Mouse (Mus musculus) left cerebral cortex, postnatal 10 days (tissue): ENCODE results near the gene Tmem120b. TPM values are rescaled to one million over a fixed set of nuclear protein-coding genes. Genes with fewer than 3 reads are reported as not detected.
"Not testable (repeated sequence)": the region's sequence is repeated elsewhere in the genome, so short reads cannot be mapped to it uniquely, and the experiment has no call there.

Source experiments
- DNase-seq, 2 experiments: peaks; one replicate each; pipeline ENCODE4 v3.0.0; 2021 to 2022; ENCODE audit warnings: low spot score in 2 of 2, mixed read lengths in 1 of 2; ENCODE audit errors: extremely low spot score in 1 of 2
- intact Hi-C: fragments of 180-260 bp; cut with DNase I; formaldehyde crosslinking; loops from one replicate; pipeline ENCODE4 v1.15.1; 2025
- total RNA-seq, 2 experiments: library from RNA; stranded (reverse); gene quantifications; 2 replicates each; pipeline ENCODE4 v1.2.3; 2021

The Tmem120b gene
- total RNA-seq, 2 experiments from 2014 or later = 19.5 to 23.2 TPM

DNA sequence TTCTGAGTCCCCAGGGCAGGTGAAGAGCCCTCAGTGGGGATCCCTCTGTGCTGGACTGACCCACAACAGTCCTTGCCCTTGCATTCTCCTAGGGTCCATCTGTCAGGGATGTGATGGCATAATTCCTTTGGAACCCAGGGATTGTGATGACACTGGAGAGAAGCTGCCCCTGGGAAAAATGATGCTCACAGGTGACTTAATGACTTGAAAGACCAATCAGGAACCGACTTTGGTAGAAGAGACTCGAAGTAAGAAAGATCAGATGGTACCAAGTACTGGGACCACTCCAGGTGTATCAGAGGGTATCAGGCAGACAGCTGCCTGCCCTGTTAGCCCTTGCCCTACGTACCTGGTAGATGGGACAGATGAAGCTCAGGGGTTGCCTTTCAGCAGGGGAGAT is 21.3 kb upstream of the Tmem120b start, which contains the start of gene Morn3:
TSS of gene Morn3 (minus strand) at position 101 of the 400 bp plus-strand sequence.
- intact Hi-C loops = loop anchor here (5.0 kb wide), 2 partner anchors 35 to 80 kb away; no protein-coding TSS in a partner anchor
- DNase-seq = no peak

DNA sequence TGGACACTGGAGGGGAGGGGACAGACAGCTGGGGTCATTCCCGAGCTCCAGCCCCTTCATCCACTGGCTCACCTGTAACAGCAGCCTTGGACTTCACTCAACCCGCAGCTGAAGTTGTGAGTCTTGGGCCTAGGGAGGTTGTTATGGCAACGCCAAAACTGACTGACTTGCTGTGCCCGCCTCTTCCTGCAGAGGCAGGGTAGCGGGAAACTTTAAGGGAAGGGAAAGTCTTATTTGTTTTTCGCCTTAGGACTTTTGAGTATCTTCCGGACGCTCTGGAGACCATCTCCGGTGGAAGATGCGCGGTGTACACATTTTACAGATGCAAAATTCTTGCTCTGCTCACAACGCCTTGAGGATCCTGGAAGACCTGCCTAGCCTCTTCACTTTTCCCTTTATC is 18.9 kb upstream of the Tmem120b start:
- intact Hi-C loops = loop anchor here (5.0 kb wide), 2 partner anchors 37 to 82 kb away; no protein-coding TSS in a partner anchor
- DNase-seq = peak in 1 of 2 experiments; percentile 55

DNA sequence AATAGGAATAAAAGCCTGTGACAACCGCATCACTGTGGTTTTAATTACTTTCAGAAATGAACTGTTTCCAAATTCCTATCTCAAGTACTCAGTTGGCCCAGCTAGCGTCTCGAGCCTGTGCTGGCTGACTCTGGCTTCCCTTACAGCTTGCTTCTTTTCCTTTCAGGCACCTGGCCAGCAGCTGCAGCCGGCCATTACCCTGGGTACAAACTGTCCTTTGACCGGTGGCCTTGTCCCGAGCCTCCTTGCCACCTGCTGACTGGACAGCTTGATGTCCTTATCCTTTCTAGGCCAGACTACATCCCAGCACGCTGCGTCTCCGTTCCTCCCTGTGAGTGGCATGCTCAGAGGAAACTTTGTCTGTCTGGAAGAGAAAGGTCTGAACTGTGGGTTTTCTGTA is 17.3 kb upstream of the Tmem120b start:
- intact Hi-C loops = no loop called here
- peak in 1 of 2 experiments; percentile 62 for DNase-seq

DNA sequence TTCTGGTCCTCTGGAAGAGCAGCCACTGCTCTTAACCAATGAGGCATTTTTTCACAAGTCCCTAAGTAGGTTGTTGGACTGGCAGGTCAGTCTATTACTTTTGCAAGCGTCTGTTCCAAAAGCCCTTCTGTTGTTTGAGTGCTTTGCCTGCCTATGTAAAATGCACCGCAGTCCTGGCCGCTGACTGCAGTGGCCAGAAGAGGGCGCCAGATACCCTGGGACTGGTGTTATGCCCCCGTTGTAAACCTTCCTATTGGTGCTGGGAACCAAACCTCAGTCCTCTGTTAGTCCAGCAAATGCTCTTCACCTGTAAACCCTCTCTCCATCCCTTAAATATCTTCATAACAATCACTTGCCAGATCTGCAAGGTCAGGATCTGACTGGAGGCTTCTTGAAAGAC is 16.5 kb upstream of the Tmem120b start:
- DNase-seq = no peak
- intact Hi-C loops = no loop called here

DNA sequence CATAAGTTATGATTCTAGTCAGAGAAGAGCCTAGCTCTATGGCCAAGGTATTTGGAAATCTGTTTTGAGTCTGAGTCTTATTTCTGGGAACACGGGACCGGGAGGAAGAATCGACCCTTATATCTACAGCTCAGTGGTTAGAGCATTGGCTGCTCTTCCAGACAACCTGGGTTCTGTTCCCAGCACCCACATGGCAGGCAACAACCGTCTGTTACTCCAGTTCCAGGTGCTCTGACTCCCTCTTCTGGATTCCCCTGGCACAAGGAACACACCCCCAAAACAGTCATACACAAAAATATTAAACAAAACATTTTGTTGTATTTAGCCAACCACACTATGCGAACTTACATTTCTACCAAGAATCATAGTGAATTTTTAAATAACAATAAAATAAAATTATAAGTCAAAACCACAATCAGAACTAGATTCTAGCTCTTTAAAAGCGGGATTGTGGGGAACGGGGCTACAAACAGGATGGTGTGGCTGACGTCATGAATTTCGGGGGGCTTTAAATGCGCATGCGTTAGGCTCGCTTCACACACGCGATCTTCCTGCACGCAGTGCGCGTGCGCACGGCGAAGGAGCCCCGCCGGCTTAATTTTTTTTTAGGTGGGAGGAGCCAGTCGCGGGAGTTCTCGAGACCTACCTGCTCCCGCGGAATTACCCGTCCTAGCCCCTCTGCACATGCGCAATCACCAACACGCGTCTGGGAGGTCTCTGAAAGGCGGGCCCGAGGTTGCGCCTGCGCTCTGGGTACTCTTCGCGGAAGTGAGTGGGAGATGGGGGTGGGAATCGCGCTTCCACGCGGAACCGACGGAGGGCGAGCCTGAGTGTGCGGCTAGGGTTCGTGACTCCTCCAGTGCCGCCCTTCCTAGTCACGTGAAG is 10.6 kb upstream of the Tmem120b start:
- intact Hi-C loops = no loop called here
- DNase-seq = peak; percentile 99 to 100

DNA sequence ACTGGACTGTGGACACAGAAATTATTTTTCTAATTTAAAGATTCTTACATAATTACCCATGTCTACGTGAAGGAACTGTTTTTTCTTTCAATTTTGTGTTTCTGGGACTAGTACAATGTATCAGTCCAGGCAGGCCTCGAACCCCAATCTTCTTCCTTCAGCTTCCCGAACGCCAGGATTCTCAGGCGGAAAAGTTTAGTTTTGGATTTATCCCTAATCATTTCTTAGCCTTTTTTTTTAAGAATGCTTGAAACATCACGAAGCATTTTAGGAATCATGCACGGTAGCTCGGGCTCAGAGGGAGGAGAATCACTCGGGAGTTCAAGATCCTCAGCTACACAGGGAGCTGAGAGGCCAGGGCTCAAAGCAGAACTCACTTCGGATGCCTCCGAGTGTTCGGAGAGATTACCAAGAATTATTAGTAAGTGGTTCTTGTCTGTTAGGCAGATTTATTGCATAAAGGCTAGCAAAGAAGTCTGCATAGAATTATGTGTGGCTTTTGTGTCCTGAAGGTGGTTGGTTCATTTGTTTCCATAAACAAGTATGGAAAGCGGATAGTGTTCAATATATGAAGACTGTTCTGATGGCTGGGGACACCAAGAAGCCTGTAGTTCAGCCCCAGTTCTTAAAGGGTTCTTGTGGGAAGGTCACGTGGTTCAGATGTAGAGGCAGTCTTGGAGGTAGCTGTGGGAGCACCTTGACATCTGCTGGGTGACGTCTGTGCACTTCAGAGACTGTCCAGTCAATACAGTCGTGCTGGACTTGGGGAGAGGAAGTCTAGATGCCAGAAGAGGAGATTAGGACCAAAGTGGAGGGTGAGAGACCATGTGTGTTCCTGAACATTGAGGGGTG is 9.7 kb upstream of the Tmem120b start:
- intact Hi-C loops = no loop called here
- no peak for DNase-seq

DNA sequence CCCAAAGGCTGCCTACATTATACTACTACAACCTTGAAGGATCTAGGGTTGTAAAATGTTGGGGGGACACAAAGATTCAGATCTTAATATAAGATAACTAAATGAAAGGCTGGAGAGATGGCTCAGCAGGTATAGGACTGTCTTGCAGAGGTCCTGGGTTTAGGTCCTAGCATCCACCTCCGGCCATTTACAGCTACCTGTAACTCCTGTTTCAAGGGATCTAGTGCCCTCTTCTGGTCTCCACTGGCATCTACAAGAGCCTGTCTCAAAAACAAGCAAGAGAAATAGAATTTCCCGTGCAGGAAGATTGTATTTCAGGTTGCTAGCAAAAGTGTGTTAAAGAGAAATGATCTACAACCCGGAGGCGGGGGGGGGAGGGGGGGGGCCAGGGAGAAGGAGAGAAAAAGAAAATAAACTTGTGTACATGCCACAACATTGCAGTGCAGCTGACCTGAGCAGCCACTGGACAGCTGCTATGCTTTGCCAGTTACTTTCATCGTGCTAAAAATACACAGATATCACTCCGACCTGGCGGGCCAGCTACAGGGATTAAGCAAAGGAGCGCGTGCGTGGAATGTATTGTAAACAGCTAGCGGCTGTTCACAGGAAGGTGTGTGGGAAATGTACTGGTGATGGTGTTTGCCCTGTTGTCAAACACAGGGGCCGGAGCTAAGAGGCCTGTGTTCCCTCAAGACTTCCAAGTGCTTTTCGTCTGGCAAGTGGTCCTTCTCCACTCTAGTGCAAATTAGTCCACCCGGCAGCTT is 8.3 kb upstream of the Tmem120b start:
- no peak for DNase-seq
- intact Hi-C loops = loop anchor here (5.0 kb wide), 1 partner anchor 72 kb away; the partner anchor contains the start of gene Rhof

DNA sequence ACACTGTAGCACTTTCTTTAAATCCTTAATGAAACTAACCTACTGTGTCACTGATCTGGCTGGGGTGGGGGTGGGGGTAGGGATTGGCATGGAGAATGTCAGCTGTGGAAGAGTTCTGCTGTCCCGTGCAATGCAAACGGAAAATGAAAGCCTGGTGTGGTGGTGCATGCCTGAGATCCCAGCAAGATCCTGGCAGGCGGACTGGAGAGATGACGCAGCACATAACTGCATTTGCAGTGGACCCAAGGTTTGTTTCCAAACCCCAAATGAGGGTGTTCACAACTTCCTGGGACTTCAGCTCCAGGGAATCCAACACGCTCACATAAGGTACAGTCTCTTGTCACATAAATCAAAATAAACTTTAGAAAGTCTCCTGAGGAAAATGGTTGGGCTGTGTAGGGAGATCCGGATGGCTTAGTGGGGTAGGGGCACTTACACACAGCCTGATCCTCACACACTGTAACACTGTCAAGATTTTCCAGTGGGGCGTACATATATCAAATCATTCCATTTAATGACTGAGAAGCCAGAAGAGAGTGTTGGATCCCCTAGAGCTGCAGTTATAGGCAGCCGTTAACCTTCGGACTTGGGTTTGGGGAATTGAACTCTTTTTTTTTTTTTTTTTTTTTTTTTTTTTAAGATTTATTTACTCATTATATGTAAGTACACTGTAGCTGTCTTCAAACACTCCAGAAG is 7.4 kb upstream of the Tmem120b start:
- DNase-seq = no peak
- intact Hi-C loops = loop anchor here (5.0 kb wide), 1 partner anchor 71 kb away; the partner anchor contains the start of gene Rhof

DNA sequence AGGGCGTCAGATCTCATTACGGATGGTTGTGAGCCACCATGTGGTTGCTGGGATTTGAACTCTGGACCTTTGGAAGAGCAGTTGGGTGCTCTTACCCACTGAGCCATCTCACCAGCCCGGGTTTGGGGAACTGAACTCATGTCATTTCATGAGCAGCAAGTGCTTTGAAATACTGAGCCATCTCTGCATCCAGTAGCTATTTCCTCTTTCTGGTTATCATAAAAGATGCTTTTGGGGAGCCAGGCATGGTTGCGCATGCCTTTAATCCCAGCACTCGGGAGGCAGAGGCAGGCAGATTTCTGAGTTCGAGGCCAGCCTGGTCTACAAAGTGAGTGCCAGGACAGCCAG is 6.8 kb upstream of the Tmem120b start:
- DNase-seq = not testable (repeated sequence)
- intact Hi-C loops = loop anchor here (5.0 kb wide), 1 partner anchor 71 kb away; the partner anchor contains the start of gene Rhof

DNA sequence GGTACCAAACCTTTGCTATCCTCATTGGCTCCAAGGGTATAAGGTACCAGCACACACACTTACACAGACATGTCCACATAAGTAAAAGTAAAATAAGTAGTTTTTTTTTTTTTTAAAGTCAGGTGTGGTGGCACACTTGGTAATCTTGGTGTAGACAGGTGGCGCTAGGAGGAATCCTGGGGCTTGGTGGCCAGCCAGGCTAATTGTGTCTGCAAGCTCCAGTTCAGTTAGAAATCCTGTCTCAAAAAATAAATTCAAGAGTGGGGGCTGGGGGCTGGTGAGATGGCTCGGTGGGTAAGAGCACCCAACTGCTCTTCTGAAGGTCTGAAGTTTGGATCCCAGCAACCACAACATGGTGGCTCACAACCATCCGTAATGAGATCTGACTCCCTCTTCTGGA is 5.1 kb upstream of the Tmem120b start:
- DNase-seq = no peak
- intact Hi-C loops = loop anchor here (5.0 kb wide), 1 partner anchor 69 kb away; the partner anchor contains the start of gene Rhof

DNA sequence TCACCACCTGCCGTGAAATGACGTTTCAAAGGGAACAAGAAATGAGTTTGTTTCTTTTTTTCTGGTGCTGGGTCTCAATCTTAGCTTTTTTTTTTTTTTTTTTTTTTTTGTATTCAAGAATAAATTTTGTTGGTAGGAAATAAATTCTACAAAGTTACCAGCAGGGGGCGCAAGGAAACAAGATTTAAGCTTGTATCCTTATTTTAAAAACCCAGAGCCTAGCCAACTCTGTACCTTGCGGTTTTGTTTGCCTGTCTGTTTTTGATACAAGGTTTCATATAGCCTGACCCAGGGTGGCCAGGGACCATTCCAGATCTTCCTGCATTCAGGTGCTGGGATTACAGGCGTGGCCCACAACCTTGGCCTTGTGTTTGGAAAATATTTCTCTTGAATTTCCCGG is 4.0 kb upstream of the Tmem120b start:
- DNase-seq = peak; percentile 53 to 66
- intact Hi-C loops = loop anchor here (2.0 to 5.0 kb wide), 2 partner anchors 68 to 107 kb away; partner anchors contain the start of gene Rhof

DNA sequence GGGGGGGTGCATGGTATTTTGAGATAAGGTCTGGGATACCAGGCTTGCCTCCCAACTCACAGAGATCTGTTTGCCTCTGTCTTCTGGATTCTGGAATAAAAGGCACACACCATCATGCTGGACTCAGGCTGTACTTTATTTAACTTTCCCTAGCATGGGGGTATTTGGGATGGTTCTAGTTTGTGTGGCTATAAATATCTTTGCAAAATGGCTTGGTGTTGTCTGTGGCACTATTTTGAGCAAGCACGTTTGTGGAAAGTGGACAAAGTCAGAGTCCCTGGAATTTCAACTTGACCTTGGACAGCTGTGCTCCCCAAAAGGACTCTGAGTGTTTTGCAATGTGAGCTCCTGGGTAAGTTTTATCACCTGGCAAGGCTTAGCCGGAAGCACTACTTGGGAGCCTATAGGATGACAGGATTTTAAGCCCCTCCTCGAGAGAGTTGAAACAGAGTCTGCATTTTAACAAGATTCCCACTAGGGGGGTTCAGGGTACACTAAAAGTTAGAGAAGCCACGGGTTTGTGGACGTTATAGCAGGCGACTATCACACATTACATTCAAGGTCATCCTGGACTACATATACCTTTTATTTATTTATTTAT is 720 bp upstream of the Tmem120b start:
- intact Hi-C loops = loop anchor here (5.0 kb wide), 1 partner anchor 50 kb away; no protein-coding TSS in a partner anchor

DNA sequence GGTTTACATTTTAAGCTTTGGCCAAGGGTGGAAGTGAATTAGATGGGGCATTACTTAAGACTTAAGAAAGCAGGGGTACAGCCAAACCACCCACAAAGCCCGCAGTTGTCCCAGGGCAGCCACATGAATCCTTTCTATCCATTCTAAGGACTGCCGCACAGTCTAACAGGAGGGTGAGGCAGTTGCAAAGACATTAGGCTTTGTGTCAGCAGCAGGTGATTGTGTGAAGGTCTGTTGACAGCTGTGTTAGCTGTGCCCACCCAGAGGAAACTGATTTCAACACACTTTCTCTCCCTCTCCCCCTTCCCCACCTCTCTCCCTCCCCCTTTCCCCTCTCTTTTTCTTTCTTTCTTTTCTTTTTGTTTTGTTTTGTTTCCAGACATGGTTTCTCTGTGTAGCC is 499 bp downstream of the Tmem120b start:
- DNase-seq = no peak
- intact Hi-C loops = loop anchor here (5.0 kb wide), 1 partner anchor 49 kb away; no protein-coding TSS in a partner anchor

More for the DNA sequence above, 720 bp upstream of the Tmem120b start:
- no peak for DNase-seq

DNA sequence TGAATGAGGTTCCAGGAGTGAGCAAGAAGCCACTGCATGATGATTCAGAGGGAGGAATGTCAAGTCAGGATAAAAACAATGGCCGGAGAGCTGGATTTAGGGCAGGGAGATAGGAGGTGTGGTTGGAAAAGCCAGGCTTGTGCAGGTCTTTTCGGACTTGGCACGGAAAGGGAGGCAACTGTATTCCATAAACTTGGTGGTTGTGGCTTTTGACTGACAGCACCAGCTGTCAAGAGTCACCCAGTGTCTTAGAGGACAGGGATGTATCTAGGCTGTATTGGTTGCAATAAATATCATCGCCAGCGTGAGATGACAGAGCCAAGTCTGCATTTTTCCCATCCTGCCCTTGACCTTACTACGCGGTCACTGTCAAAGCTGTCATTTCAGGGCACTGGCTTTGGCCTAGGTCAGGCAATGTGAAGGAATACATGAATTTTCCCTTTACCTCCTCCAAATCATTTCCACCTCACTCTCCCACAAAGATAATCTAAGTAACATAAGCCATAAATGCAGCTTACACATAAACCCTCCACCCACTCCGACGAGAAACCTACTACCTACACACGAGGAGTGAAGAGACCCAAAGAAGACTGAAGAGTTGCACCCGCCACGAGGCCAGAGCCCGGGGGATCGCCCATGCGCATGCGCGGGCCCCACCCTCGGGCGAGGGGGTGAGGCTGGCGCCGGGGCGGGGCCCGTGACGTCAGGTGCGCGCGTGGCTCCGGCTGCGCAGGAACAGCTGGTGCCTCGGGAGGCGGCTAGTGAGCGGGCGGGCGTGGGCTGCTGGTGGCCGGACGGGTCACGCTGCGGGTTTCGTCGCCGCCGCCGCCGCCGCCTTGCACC is 7.6 kb downstream of the Tmem120b start:
- intact Hi-C loops = no loop called here
- DNase-seq = peak; percentile 88 to 95

DNA sequence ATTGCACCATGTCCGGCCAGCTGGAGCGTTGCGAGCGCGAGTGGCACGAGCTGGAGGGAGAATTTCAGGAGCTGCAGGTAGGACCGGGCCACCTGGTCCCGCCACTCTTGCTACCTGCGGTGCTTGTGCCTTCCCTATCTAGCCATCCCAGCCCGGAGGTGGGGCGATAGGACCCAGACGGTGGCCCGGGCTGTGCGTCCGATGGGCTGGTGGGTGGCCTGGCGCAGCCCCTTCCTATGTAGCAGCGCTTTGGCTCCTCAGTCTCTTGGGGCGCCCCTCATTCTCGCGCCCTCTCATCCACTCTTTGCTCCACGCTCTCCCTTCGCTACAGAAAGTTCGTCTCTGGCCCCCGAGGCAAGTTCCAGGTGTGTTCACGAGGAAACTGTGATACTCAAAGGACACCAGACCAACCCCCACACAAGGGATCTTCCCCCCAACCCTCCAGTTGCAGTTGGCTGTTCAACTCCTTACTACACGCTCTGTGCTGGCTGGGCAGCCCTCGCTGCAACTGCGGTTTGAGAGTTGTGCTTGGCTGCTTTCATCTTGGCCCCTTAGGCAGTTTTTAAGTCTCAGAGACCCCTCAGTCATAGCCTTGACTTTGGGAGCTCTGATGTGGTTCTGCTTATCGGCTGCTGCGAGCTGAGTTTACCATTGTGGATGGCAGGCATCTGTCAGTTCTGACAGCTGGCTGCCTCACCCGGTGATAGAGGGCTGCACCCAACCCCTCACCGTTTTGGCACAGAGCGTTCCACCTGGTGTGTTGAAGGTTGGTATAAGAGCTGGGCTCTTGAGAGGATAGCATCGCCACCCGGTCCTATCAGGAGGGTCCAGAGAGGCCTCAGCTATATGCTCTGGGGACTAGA is 8.4 kb downstream of the Tmem120b start:
- intact Hi-C loops = no loop called here

DNA sequence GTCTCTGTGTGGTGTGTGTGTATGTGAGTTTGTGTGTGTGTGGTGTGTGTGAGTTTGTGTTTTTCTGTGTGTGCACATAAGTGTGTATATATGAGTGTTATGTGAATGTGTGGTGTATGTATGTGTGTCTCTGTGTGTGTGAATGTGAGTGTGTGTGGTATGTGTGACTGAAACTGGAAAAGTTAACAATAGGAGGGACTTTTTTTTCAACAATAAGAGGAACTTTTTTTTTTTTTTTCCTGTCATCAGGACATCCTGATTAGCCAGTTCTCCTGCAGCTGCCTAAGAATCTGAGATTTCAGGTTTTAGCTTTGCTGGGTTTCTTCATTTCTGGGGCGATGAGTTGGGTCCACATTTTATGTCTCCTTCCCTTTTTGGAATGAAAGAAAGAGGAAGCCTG is 11.4 kb downstream of the Tmem120b start:
- DNase-seq = no peak
- intact Hi-C loops = no loop called here

More for the DNA sequence above, 8.4 kb downstream of the Tmem120b start:
- DNase-seq = no peak
